Mouse (Mus musculus): ENCODE measurements at regions not wholly inside any gene's neighbourhood (a gene's known extent, or its start where the extent isn't known, plus 50 kb on each side); places are given as distances from the start of the nearest gene placed in this dataset.
"Not testable (repeated sequence)": the region's sequence is repeated elsewhere in the genome, so short reads cannot be mapped to it uniquely, and the experiment has no call there.

- no peak for DNase-seq (ENCODE audit: low read depth, low spot score)
Observed at GRCm38 (mm10) chr9:31653788-31654187, 189.5 kb upstream of the Tmem45b start.

GRCm38 (mm10) chr9:31650362-31651130 lies 186.3 kb upstream of the Tmem45b start:
- no peak for DNase-seq (ENCODE audit: low read depth, low spot score)

- DNase-seq (ENCODE audit: low read depth, low spot score): no peak
Observed at GRCm38 (mm10) chr9:31649073-31649472, 184.8 kb upstream of the Tmem45b start.

- DNase-seq (ENCODE audit: low read depth, low spot score): no peak
Observed at GRCm38 (mm10) chr9:31648551-31648950, 184.3 kb upstream of the Tmem45b start.

GRCm38 (mm10) chr9:31645114-31645513 lies 180.9 kb upstream of the Tmem45b start:
- DNase-seq (ENCODE audit: low read depth, low spot score): no peak

- no peak for DNase-seq (ENCODE audit: low read depth, low spot score)
Observed at GRCm38 (mm10) chr9:31644106-31644505, 179.8 kb upstream of the Tmem45b start.

- no peak for DNase-seq (ENCODE audit: low read depth, low spot score)
Observed at GRCm38 (mm10) chr9:31642169-31642568, 177.9 kb upstream of the Tmem45b start.

GRCm38 (mm10) chr9:31628291-31628690 lies 164.0 kb upstream of the Tmem45b start:
- no peak for DNase-seq (ENCODE audit: low read depth, low spot score)

- not testable (repeated sequence) for DNase-seq (ENCODE audit: low read depth, low spot score)
Observed at GRCm38 (mm10) chr9:31621553-31621952, 157.3 kb upstream of the Tmem45b start.

- DNase-seq (ENCODE audit: low read depth, low spot score): no peak
Observed at GRCm38 (mm10) chr9:31619344-31619743, 155.1 kb upstream of the Tmem45b start.

- DNase-seq (ENCODE audit: low read depth, low spot score): no peak
Observed at GRCm38 (mm10) chr9:31614250-31614945, 150.1 kb upstream of the Tmem45b start.

- DNase-seq (ENCODE audit: low read depth, low spot score): no peak
Observed at GRCm38 (mm10) chr9:31611036-31611695, 146.9 kb upstream of the Tmem45b start.

GRCm38 (mm10) chr9:31610631-31611030 lies 146.4 kb upstream of the Tmem45b start:
- no peak for DNase-seq (ENCODE audit: low read depth, low spot score)

GRCm38 (mm10) chr9:31610212-31610611 lies 145.9 kb upstream of the Tmem45b start:
- no peak for DNase-seq (ENCODE audit: low read depth, low spot score)

GRCm38 (mm10) chr9:31609731-31610130 lies 145.5 kb upstream of the Tmem45b start:
- no peak for DNase-seq (ENCODE audit: low read depth, low spot score)

GRCm38 (mm10) chr9:31608084-31608870 lies 144.0 kb upstream of the Tmem45b start:
- no peak for DNase-seq (ENCODE audit: low read depth, low spot score)

- DNase-seq (ENCODE audit: low read depth, low spot score): no peak
Observed at GRCm38 (mm10) chr9:31606936-31607335, 142.7 kb upstream of the Tmem45b start.

- DNase-seq (ENCODE audit: low read depth, low spot score): no peak
Observed at GRCm38 (mm10) chr9:31604497-31605090, 140.3 kb upstream of the Tmem45b start.

- no peak for DNase-seq (ENCODE audit: low read depth, low spot score)
Observed at GRCm38 (mm10) chr9:31602707-31603106, 138.4 kb upstream of the Tmem45b start.

- no peak for DNase-seq (ENCODE audit: low read depth, low spot score)
Observed at GRCm38 (mm10) chr9:31595096-31595495, 130.8 kb upstream of the Tmem45b start.

- no peak for DNase-seq (ENCODE audit: low read depth, low spot score)
Observed at GRCm38 (mm10) chr9:31587671-31588070, 123.4 kb upstream of the Tmem45b start.
